20 mouse cellular contexts compared by ENCODE assay signal in the genomic region with DNA sequence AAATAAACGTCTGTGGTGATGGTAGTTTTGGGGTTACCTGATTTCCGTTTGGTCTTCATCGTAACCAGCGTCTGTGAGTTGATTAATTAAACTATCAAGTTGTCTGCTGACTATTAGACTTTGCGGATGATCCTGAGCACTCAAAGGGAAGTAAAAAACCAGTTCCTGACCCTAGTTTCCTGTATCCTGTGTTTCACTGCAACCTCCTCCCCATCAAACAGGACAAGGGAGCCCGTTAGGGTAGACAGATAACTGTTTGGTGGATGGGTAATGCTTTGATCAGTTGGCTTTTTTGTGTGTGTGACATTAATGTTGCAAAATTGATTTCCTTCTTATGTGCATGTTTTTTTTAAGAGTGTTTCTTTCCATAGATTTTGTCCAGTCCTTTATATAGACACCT. TPM values are rescaled to one million over a fixed set of nuclear protein-coding genes. Genes with fewer than 3 reads are reported as not detected.
DNase-seq lines count a peak whose midpoint lies in the region; ATAC-seq and TF ChIP-seq lines count a peak whose summit lies in the region.
"Had no signal": no experiment of that assay in that cellular context is flagged by ENCODE, and none has a peak within 500 bp of the region (broad histone marks: within the 10 kb centered on the region; RNA-seq: fewer than 3 reads in every experiment).

No protein-coding gene starts in this region.

- no peak for DNase-seq in gastrocnemius, adult 2 months
- no peak for DNase-seq in gastrocnemius, postnatal 36 days
- no peak for DNase-seq in kidney, postnatal 4 days
- DNase-seq in CD4-positive, CD25-positive, alpha-beta regulatory T cell, adult 2 months (ENCODE audit: low read depth, low spot score): peak; percentile 12
- no peak for DNase-seq in cerebellum, adult 18-20 months
- DNase-seq: adrenal gland, postnatal 36 days; cerebellum, adult 11 months; forebrain, postnatal 0 days; layer of hippocampus, adult 9-11 months; liver, embryonic 13.5 days; thymus, adult 18-20 months had no signal

- no peaks in the 10 kb centered on the region for H3K36me3 ChIP-seq in kidney, embryonic 16.5 days (ENCODE audit: insufficient read depth, low read length)
- H3K36me3 ChIP-seq: embryonic facial prominence, embryonic 12.5 days; hindbrain, embryonic 10.5 days; limb, embryonic 13.5 days; liver, embryonic 13.5 days; lung, embryonic 15.5 days; midbrain, embryonic 12.5 days; neural tube, embryonic 15.5 days had no signal

- no peaks in the 10 kb centered on the region for H3K27me3 ChIP-seq in kidney, embryonic 16.5 days (ENCODE audit: insufficient read depth, low read length)
- H3K27me3 ChIP-seq: embryonic facial prominence, embryonic 12.5 days; limb, embryonic 13.5 days; liver, embryonic 13.5 days; lung, embryonic 15.5 days; midbrain, embryonic 12.5 days; neural tube, embryonic 15.5 days had no signal

- intact Hi-C loops in gastrocnemius, adult 2 months (cut with DNase I): no loop called here
- intact Hi-C loops in gastrocnemius, postnatal 36 days (cut with DNase I): no loop called here

- no peak for TF ChIP-seq CTCF in gastrocnemius, adult 2 months (IDR thresholded peaks at IDR 0.05)

- no peak overlapping the region for H3K4me2 ChIP-seq in kidney, embryonic 16.5 days (replicated peaks; ENCODE audit: low read depth, low read length)
- H3K4me2 ChIP-seq: embryonic facial prominence, embryonic 12.5 days; limb, embryonic 13.5 days; liver, embryonic 13.5 days; lung, embryonic 15.5 days; midbrain, embryonic 12.5 days; neural tube, embryonic 15.5 days had no signal

- no peak overlapping the region for H3K9ac ChIP-seq in kidney, embryonic 16.5 days (replicated peaks; ENCODE audit: low read length)
- H3K9ac ChIP-seq: embryonic facial prominence, embryonic 12.5 days; forebrain, postnatal 0 days; limb, embryonic 13.5 days; liver, embryonic 13.5 days; lung, embryonic 15.5 days; midbrain, embryonic 12.5 days; neural tube, embryonic 15.5 days had no signal

- peak overlapping the region; percentile 13; the same call in 1 of the 2 replicates for H3K27ac ChIP-seq in gastrocnemius, adult 2 months
- H3K27ac ChIP-seq in kidney, embryonic 16.5 days (ENCODE audit: low read length): no peak overlapping the region
- H3K27ac ChIP-seq: embryonic facial prominence, embryonic 12.5 days; hindbrain, embryonic 10.5 days; limb, embryonic 13.5 days; liver, embryonic 13.5 days; lung, embryonic 15.5 days; midbrain, embryonic 12.5 days; neural tube, embryonic 15.5 days had no signal

- no peaks in the 10 kb centered on the region for H3K9me3 ChIP-seq in kidney, embryonic 16.5 days (ENCODE audit: low read length)
- H3K9me3 ChIP-seq: embryonic facial prominence, embryonic 12.5 days; hindbrain, embryonic 10.5 days; limb, embryonic 13.5 days; liver, embryonic 13.5 days; lung, embryonic 15.5 days; midbrain, embryonic 12.5 days; neural tube, embryonic 15.5 days had no signal

- H3K4me1 ChIP-seq in kidney, embryonic 16.5 days (ENCODE audit: insufficient read depth, low read length): no peaks in the 10 kb centered on the region
- H3K4me1 ChIP-seq: embryonic facial prominence, embryonic 12.5 days; hindbrain, embryonic 10.5 days; limb, embryonic 13.5 days; midbrain, embryonic 12.5 days had no signal

- ATAC-seq in kidney, embryonic 16.5 days (ENCODE audit: low FRiP score, low TSS enrichment): 0 out of 2 replicates have a peak, but pooled peaks have one; percentile 51
- ATAC-seq in inflammation-experienced regulatory T-cells, adult 6 months: peak; percentile 54
- ATAC-seq: forebrain, postnatal 0 days; hindbrain, embryonic 16.5 days had no signal

- 61% methylated on average over 6 of the region's 6 CpGs for WGBS in kidney, embryonic 16.5 days

- H3K4me3 ChIP-seq in gastrocnemius, adult 2 months: no peak overlapping the region
- no peak overlapping the region for H3K4me3 ChIP-seq in kidney, embryonic 16.5 days (ENCODE audit: low read length)
- H3K4me3 ChIP-seq: embryonic facial prominence, embryonic 12.5 days; hindbrain, embryonic 10.5 days; limb, embryonic 13.5 days; liver, embryonic 13.5 days; lung, embryonic 15.5 days; midbrain, embryonic 12.5 days; neural tube, embryonic 15.5 days had no signal

RNA-seq across cellular contexts. Expression of gene Vav3, which starts 12.2 kb away (rescaled TPM):
- total RNA-seq in gastrocnemius, adult 2 months (2021): 1 to 10 TPM in 1 of 2 experiments, under 1 TPM in 1; 0.94 to 2.6 TPM
- 1 to 10 TPM; 1.3 to 1.6 TPM for total RNA-seq in gastrocnemius, postnatal 36 days (2021)
- polyA plus RNA-seq in kidney, embryonic 16.5 days (2015; fragmentation: Nextera tagmentation; extraction: Ambion mirVana): 23.7 and 27.7 TPM in 2 replicates
- 10 to 100 TPM in 1 of 3 experiments, 1 to 10 TPM in 2; 5.0 to 15.2 (median 9.9) TPM for polyA plus RNA-seq in inflammation-experienced regulatory T-cells, adult 6 months (2017; shearing (Covaris generic))
